Mouse (Mus musculus) stomach, postnatal 0 days (tissue): ENCODE measurements at regions not wholly inside any gene's neighbourhood (a gene's known extent, or its start where the extent isn't known, plus 50 kb on each side); places are given as distances from the start of the nearest gene placed in this dataset.

Experiments used
- CTCF ChIP-seq: IDR thresholded peaks from 2 replicates; pipeline ENCODE4 v1.5.1; 2016; ENCODE audit warnings: antibody characterized with exemption, low read depth, mild to moderate bottlenecking, moderate library complexity
- EP300 ChIP-seq: optimal IDR thresholded peaks from 2 replicates; pipeline ENCODE3; 2016; ENCODE audit warnings: antibody characterized with exemption

DNA sequence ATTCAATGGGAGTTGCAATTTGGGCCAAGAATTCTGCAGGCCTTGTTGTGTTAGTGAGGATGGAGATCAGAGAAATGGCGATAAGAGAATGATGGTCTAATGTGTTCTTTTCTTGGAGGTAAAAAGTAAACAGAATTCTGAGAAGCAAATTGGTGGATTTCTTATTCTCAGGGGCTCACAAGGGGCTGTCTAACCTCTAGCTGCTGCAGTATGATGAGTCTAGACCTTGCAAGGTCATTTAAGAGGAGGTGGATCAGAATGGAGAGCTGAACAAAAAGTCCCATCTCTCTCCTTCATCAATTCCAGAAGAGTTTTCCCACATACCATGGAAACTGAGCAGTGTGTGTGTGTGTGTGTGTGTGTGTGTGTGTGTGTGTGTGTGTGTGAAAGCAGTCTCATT, 128.1 kb downstream of the Cpeb2 start:
- TF ChIP-seq CTCF (no peak), EP300 (no peak)
